ENCODE assay signal across 8 mouse cellular contexts in the genomic region with DNA sequence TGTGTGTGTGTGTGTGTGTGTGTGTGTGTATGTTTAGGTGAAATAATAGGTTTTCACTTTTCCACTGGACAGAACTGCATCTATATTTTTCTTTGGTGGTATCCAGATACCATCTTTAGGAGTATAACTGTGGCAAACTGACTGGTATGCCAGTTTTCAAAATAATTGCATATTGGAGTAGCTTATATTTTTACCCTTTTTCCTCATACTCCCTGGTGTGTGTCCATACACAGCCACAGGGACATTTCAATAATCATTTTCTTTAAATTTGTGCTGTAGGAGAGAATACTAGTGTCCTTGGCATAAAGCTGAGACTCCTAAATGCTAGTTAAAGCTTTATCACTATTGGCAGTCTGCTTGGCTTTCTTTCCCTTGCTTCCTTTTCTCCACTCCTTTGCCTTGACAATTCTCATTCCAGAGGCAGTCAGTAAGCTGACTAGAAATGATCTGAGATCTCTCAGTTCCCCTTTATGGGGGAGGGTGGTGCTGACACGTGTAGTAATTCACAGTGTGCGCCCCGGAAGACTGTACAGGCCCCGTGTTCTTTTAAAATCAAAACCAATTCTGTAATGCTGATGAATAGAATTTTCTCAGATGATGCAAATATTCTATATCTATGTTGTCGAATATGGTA. TPM values are rescaled to one million over a fixed set of nuclear protein-coding genes. Genes with fewer than 3 reads are reported as not detected.
DNase-seq lines count a peak whose midpoint lies in the region; ATAC-seq lines count a peak whose summit lies in the region.

No protein-coding gene starts in this region.

- H3K9ac ChIP-seq in heart, embryonic 12.5 days = peak overlapping the region; percentile 60
- H3K9ac ChIP-seq in liver, embryonic 15.5 days = peak overlapping the region; percentile 39

- no peaks in the 10 kb centered on the region for H3K9me3 ChIP-seq in heart, embryonic 12.5 days (replicated peaks)
- no peaks in the 10 kb centered on the region for H3K9me3 ChIP-seq in liver, embryonic 15.5 days (replicated peaks)

- H3K27ac ChIP-seq in heart, embryonic 12.5 days (ENCODE audit: poor library complexity, severe bottlenecking) = no peak overlapping the region
- H3K27ac ChIP-seq in liver, embryonic 15.5 days (replicated peaks) = peak overlapping the region; percentile 49

- DNase-seq in heart, adult 11 months = peak; percentile 88
- DNase-seq in heart, postnatal 25 days (ENCODE audit: low spot score) = no peak
- DNase-seq in MN1 (ENCODE audit: low spot score) = peak; percentile 17
- DNase-seq in splenic B cell, adult 2 months (ENCODE audit: low read depth, low spot score) = peak; percentile 71
- DNase-seq in layer of hippocampus, postnatal 10 days (ENCODE audit: low spot score in 2 of 2) = no peak

- ATAC-seq in heart, embryonic 12.5 days (ENCODE audit: insufficient number of reproducible peaks, low FRiP score) = no peak
- ATAC-seq in liver, embryonic 15.5 days (ENCODE audit: insufficient read depth) = no peak
- no peak for ATAC-seq in erythroid progenitor cell, adult 5-6 weeks (replicated peaks; ENCODE audit: low FRiP score, poor library complexity, severe bottlenecking)

- H3K4me1 ChIP-seq in heart, embryonic 12.5 days (replicated peaks) = peaks cover 13% of the 10 kb centered on the region
- H3K4me1 ChIP-seq in liver, embryonic 15.5 days (replicated peaks) = peaks cover 29% of the 10 kb centered on the region

- H3K27me3 ChIP-seq in heart, embryonic 12.5 days (replicated peaks) = no peaks in the 10 kb centered on the region
- no peaks in the 10 kb centered on the region for H3K27me3 ChIP-seq in liver, embryonic 15.5 days
- no peaks in the 10 kb centered on the region for H3K27me3 ChIP-seq in splenic B cell, adult 2 months (ENCODE audit: control insufficient read depth, insufficient read depth, low read length, poor library complexity, severe bottlenecking)

- peak overlapping the region; percentile 66 for H3K4me2 ChIP-seq in heart, embryonic 12.5 days
- peak overlapping the region; percentile 77 for H3K4me2 ChIP-seq in liver, embryonic 15.5 days

- WGBS in heart, embryonic 12.5 days = 35% methylated on average over 5 of the region's 5 CpGs
- 5% methylated on average over 5 of the region's 5 CpGs for WGBS in liver, embryonic 15.5 days (ENCODE audit: insufficient replicate concordance)

- peak overlapping the region; percentile 40 for H3K4me3 ChIP-seq in heart, embryonic 12.5 days
- peak overlapping the region; percentile 100 for H3K4me3 ChIP-seq in liver, embryonic 15.5 days (replicated peaks)

- intact Hi-C loops in heart, postnatal 25 days (cut with DNase I) = loop anchor here (5.0 kb wide), 2 partner anchors 526 to 634 kb away; no protein-coding TSS in a partner anchor

- no peaks in the 10 kb centered on the region for H3K36me3 ChIP-seq in heart, embryonic 12.5 days
- no peaks in the 10 kb centered on the region; the same call in 1 of the 2 replicates for H3K36me3 ChIP-seq in liver, embryonic 15.5 days (replicated peaks)
- H3K36me3 ChIP-seq in splenic B cell, adult 2 months (ENCODE audit: control insufficient read depth, insufficient read depth, low read length, poor library complexity, severe bottlenecking) = 0 out of 2 replicates have a peak, but pooled peaks cover 1% of the 10 kb centered on the region

RNA-seq across cellular contexts. Expression of gene Rsbn1, which starts 2.4 kb away (rescaled TPM):
- 1 to 10 TPM; 6.7 to 8.7 TPM for total RNA-seq in heart, postnatal 25 days (2021)
- polyA plus RNA-seq in heart, embryonic 12.5 days (2016; fragmentation: Nextera tagmentation; extraction: Ambion mirVana) = 8.0 and 8.4 TPM in 2 replicates
- polyA plus RNA-seq in liver, embryonic 15.5 days (2015; fragmentation: Nextera tagmentation; extraction: Ambion mirVana) = 3.7 and 3.8 TPM in 2 replicates
- total RNA-seq in layer of hippocampus, postnatal 10 days (2021) = 10 to 100 TPM; 19.1 to 20.9 TPM
- 27.4 and 38.6 TPM in 2 replicates for total RNA-seq in erythroid progenitor cell, adult 5-6 weeks (2015; ENCODE audit: low replicate concordance)
- total RNA-seq in erythroid progenitor cell, adult 5-6 weeks (2017; ENCODE audit: low replicate concordance) = 35.8 and 36.2 TPM in 2 replicates

RNA-seq across cellular contexts. Expression of gene Phtf1, which starts 51.6 kb away (rescaled TPM):
- total RNA-seq in heart, postnatal 25 days (2021) = 1 to 10 TPM; 6.9 to 9.8 TPM
- polyA plus RNA-seq in heart, embryonic 12.5 days (2016; fragmentation: Nextera tagmentation; extraction: Ambion mirVana) = 23.3 and 23.9 TPM in 2 replicates
- polyA plus RNA-seq in liver, embryonic 15.5 days (2015; fragmentation: Nextera tagmentation; extraction: Ambion mirVana) = 3.9 and 4.7 TPM in 2 replicates
- total RNA-seq in layer of hippocampus, postnatal 10 days (2021) = 10 to 100 TPM; 36.4 to 39.6 TPM
- 3.4 and 13.3 TPM in 2 replicates for total RNA-seq in erythroid progenitor cell, adult 5-6 weeks (2015; ENCODE audit: low replicate concordance)
- total RNA-seq in erythroid progenitor cell, adult 5-6 weeks (2017; ENCODE audit: low replicate concordance) = 5.6 and 20.7 TPM in 2 replicates

RNA-seq across cellular contexts. Expression of gene Ptpn22, which starts 56.7 kb away (rescaled TPM):
- 1 to 10 TPM in 1 of 2 experiments, under 1 TPM in 1; 0.61 to 1.1 TPM for total RNA-seq in heart, postnatal 25 days (2021)
- polyA plus RNA-seq in heart, embryonic 12.5 days (2016; fragmentation: Nextera tagmentation; extraction: Ambion mirVana) = 0.54 and 0.82 TPM in 2 replicates
- 3.5 and 4.1 TPM in 2 replicates for polyA plus RNA-seq in liver, embryonic 15.5 days (2015; fragmentation: Nextera tagmentation; extraction: Ambion mirVana)
- total RNA-seq in layer of hippocampus, postnatal 10 days (2021) = under 1 TPM; 0.54 to 0.87 TPM
- 19.7 and 32.1 TPM in 2 replicates for total RNA-seq in erythroid progenitor cell, adult 5-6 weeks (2015; ENCODE audit: low replicate concordance)
- total RNA-seq in erythroid progenitor cell, adult 5-6 weeks (2017; ENCODE audit: low replicate concordance) = 10.3 and 10.7 TPM in 2 replicates

Comparison
In these comparisons a context has a peak if more than half of its experiments do, and no peak if none do; other contexts are left out.
1. DNase-seq: peak in heart, adult 11 months (single experiment), MN1 (single experiment) and splenic B cell, adult 2 months (single experiment); none in heart, postnatal 25 days (single experiment) and layer of hippocampus, postnatal 10 days (0 of 2).
2. RNA of gene Ptpn22, which starts 56.7 kb away (total RNA-seq): 10.3 to 32.1 TPM in erythroid progenitor cell, adult 5-6 weeks; 0.61 to 1.1 TPM in heart, postnatal 25 days and 0.54 to 0.87 TPM in layer of hippocampus, postnatal 10 days; every median in the first group is over 4 times any median in the second.